Mouse (Mus musculus): ENCODE data around the gene Cdx2.

Cdx2 gene

DNA sequence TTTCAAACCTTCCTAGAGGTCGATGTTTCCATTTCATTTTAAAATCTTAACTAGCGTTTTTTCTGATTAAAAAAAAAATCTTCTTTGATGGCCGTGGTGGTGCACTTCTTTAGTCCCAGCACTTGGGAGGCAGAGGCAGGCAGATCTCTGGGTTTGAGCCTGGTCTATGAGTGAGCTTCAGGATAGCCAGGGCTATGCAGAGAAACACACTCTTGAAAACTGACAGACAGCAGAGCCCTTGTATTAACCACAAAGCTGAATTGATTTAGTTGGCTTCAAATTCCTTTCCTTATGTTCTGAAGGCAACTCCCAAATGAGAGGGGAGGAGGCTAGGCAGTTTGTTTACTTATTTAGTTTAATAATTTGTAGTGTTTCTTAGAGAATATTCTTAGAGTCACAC lies 31.3 kb downstream of the Cdx2 start:
- ChIA-PET POLR2A (no interaction called here), CTCF (interaction anchor here in 3 of 4 experiments (0.6 to 5.2 kb wide), 5 partner anchors 16 to 327 kb away, joined by 3 to 35 read pairs (median 4); partner anchors contain the start of gene Gtf3a (in 1 of the 3))

DNA sequence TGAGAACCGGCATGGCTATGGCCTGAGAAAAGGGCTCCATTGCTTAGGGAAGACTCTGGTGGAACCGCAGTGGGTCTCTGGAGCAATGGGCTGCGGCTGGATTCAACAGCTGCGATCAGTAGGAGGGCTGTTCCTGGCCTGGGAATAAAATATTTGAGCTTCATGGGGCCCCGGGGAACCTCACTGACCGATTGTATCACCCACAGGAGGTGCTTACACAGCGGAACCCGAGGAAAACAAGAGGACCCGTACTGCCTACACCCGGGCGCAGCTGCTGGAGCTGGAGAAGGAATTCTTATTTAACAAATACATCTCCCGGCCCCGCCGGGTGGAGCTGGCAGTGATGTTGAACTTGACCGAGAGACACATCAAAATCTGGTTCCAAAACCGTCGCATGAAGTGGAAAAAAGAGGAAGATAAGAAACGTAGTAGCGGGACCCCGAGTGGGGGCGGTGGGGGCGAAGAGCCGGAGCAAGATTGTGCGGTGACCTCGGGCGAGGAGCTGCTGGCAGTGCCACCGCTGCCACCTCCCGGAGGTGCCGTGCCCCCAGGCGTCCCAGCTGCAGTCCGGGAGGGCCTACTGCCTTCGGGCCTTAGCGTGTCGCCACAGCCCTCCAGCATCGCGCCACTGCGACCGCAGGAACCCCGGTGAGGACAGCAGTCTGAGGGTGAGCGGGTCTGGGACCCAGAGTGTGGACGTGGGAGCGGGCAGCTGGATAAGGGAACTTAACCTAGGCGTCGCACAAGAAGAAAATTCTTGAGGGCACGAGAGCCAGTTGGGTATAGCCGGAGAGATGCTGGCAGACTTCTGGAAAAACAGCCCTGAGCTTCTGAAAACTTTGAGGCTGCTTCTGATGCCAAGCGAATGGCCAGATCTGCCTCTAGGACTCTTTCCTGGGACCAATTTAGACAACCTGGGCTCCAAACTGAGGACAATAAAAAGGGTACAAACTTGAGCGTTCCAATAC lies 32.6 kb downstream of the Cdx2 start:
- ChIA-PET CTCF (interaction anchor here in 3 of 4 experiments (0.6 to 5.2 kb wide), 11 partner anchors 17 to 599 kb away, joined by 3 to 35 read pairs (median 4); no protein-coding TSS in a partner anchor), POLR2A (interaction anchor here in 2 of 4 experiments (0.9 to 2.7 kb wide), 5 partner anchors 13 to 32 kb away, joined by 3 to 8 read pairs (median 5); partner anchors contain the start of gene Cdx2 (in 1 of the 2))

DNA sequence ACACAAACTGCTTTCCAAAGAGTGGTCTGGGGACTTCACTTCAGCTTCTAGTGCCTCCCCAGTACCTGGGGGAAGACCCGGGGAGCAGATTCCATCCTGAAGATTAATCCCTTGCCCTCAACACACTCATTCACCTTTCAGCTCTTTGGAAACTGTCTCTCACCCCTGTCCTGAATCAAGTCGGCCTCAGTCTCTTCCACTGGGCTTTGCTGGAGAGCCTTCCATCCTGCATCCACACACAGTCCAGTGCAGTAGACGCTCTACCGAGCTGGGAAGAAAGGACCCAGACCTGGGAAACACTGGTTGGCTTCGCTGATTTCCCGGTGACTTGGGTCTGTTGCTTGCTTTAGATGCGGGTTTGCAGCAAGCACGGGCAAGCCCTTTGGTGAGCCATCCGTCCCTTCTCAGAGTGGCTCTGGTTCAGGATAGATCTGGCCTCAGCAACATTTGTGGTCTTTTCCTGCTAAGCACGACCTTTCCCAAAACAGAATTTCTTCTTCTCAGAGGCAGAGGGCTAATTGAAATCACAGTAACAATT lies 34.2 kb downstream of the Cdx2 start:
- POLR2A ChIA-PET: interaction anchor here in 1 of 4 experiments (1.2 to 2.7 kb wide), 4 partner anchors 15 to 28 kb away, joined by 4 to 8 read pairs (median 6); no protein-coding TSS in a partner anchor
- CTCF ChIA-PET: interaction anchor here (0.6 to 1.6 kb wide), 8 partner anchors 26 to 358 kb away, joined by 3 to 8 read pairs (median 4); no protein-coding TSS in a partner anchor

DNA sequence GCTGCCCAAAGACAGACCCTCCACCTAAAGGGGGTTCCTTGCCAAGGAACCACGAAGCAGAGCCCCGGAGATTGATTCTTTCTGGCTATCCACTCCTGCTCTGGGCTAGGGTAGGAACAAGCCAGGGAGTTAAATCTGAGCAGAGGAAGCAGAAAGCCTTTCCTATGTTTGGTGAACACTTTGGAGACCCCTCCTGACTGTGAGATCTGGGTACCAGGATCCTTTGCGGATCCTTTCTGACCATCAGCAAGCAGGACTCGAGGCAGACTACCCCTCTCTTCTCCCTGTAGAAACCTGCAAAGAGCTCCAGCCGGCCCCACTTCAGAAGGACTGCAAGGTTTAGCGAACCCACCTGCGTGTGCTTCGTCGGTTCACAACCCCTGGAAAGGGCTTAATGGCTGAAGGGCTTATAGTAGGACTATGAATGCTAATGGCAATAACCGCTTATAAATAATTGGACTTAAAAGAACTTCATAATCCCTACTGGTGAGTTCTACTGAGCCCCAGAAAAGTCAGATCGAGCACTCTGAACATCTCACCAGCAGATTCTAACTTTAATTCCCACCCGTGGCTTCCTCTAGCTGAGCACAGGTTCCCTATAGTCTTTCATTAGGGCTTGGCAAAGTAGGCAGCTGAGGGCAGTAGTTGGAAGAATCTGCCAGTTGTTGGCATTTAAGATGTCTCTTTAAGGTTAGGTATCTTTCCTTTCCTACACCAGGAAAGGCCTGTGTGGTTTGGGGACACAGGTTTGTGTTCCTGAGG lies 34.8 kb downstream of the Cdx2 start:
- POLR2A ChIA-PET: interaction anchor here in 2 of 4 experiments (0.5 to 2.7 kb wide), 4 partner anchors 14 to 87 kb away, joined by 3 to 8 read pairs (median 4); no protein-coding TSS in a partner anchor
- CTCF ChIA-PET: interaction anchor here (0.6 to 1.6 kb wide), 6 partner anchors 27 to 357 kb away, joined by 3 to 6 read pairs (median 4); no protein-coding TSS in a partner anchor

GRCm38 (mm10) chr5:147270673-147271655 lies 36.1 kb downstream of the Cdx2 start:
- POLR2A ChIA-PET: interaction anchor here (0.6 to 2.7 kb wide), 8 partner anchors 12 to 355 kb away, joined by 3 to 8 read pairs (median 4); no protein-coding TSS in a partner anchor
- CTCF ChIA-PET: interaction anchor here (0.6 to 2.4 kb wide), 11 partner anchors 17 to 1524 kb away, joined by 3 to 11 read pairs (median 6); no protein-coding TSS in a partner anchor

DNA sequence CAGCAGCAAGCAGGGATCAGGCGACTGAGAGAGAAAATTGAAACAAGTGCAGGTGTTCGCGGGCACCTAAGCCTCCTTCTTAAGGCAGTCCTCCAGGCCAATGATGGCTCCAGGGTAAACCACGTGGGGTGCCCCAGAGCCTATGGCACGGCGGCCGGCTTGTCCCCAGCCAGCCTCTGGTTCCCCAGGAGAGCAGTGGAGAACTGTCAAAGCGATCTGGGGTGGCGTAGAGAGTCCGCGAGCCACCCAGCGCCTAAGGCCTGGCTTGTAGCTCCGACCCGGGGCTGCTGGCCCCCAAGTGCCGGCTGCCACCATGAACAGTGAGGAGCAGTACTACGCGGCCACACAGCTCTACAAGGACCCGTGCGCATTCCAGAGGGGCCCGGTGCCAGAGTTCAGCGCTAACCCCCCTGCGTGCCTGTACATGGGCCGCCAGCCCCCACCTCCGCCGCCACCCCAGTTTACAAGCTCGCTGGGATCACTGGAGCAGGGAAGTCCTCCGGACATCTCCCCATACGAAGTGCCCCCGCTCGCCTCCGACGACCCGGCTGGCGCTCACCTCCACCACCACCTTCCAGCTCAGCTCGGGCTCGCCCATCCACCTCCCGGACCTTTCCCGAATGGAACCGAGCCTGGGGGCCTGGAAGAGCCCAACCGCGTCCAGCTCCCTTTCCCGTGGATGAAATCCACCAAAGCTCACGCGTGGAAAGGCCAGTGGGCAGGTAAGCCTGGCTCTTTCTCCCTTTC lies 37.0 kb downstream of the Cdx2 start, which contains the start of gene Pdx1:
Gene Pdx1, plus strand, starts transcription at position 34 of the 747 bp plus-strand sequence.
- ChIA-PET POLR2A (interaction anchor here in 1 of 4 experiments (0.6 kb wide), 1 partner anchor 248 kb away, joined by 3 read pairs; no protein-coding TSS in a partner anchor), CTCF (interaction anchor here in 3 of 4 experiments (0.6 to 2.4 kb wide), 9 partner anchors 11 to 1525 kb away, joined by 3 to 11 read pairs (median 3); no protein-coding TSS in a partner anchor)

DNA sequence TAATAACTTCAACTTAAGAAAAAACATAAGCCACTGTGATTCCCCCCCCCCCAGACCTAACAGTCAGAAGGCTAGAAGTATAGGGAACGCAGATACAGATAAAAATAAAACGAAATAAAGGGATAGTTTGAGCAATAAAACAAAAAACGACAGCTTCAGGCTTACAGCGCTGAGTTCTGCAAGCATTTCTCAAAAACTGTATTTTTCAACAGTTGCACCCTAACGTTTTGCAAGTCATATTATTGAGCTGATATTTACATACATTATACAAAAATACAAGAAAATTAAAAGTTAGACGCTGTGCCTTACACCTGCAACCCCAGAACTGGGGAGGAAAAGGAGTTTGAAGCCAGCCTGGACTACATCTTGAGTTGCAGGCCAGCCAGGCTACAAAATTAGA lies 37.7 kb downstream of the Cdx2 start:
- ChIA-PET CTCF (interaction anchor here in 2 of 4 experiments (0.6 to 2.4 kb wide), 7 partner anchors 10 to 50 kb away, joined by 3 to 11 read pairs (median 4); no protein-coding TSS in a partner anchor), POLR2A (no interaction called here)

DNA sequence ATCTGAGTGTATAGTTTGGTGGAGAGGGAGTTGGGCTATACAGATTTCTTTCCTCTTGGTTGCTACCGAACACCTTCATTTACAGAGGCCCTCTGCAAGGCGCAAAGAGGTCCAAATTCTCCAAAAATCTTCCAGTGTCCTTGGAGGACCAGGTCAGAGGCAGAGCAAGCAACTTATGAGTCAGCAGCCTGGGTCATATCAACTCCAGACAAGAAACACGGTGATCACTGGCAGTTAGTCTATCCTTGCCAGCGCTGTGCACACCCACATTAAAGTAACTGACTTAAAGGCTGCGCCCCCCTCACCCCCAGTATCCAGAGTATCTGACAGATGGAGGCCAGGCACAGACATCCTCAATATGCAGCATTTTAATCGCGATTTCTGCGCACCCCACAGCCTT lies 38.3 kb downstream of the Cdx2 start:
- POLR2A ChIA-PET: interaction anchor here in 1 of 4 experiments (0.6 kb wide), 1 partner anchor 57 kb away, joined by 4 read pairs; no protein-coding TSS in a partner anchor
- CTCF ChIA-PET: interaction anchor here in 1 of 4 experiments (2.4 kb wide), 1 partner anchor 25 kb away, joined by 11 read pairs; no protein-coding TSS in a partner anchor

DNA sequence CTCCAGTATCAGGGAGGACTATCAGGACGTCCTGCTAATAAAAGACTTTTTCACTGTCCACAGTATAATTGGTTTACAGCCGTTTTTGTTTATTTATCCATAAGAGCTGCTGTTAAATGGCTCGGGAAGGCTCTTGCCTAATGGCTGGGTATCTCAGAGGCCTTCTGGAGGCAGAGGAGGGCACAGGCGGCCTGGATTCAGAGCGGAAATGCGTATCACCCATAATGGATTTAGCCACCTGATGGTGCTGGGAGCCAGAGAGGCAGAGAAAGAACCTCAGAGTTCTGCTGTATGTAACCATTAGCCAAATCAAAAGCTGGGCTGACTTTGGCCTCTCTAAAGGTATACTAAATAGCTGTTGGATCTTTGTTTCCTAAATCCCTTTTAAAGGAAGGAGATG lies 39.6 kb downstream of the Cdx2 start:
- ChIA-PET CTCF (interaction anchor here in 3 of 4 experiments (0.6 to 1.0 kb wide), 4 partner anchors 11 to 623 kb away, joined by 3 read pairs; no protein-coding TSS in a partner anchor), POLR2A (interaction anchor here in 1 of 4 experiments (0.7 kb wide), 1 partner anchor 107 kb away, joined by 4 read pairs; no protein-coding TSS in a partner anchor)

- ChIA-PET CTCF (interaction anchor here in 2 of 4 experiments (0.6 to 2.2 kb wide), 2 partner anchors 30 to 145 kb away, joined by 3 to 6 read pairs; no protein-coding TSS in a partner anchor), POLR2A (no interaction called here)
These were observed 43.1 kb downstream of the Cdx2 start for GRCm38 (mm10) chr5:147263945-147264344.

GRCm38 (mm10) chr5:147261899-147262541 lies 45.0 kb downstream of the Cdx2 start:
- ChIA-PET POLR2A (interaction anchor here in 2 of 4 experiments (0.7 to 1.5 kb wide), 2 partner anchors 31 to 148 kb away, joined by 3 to 5 read pairs; no protein-coding TSS in a partner anchor), CTCF (interaction anchor here in 1 of 4 experiments (0.8 kb wide), 1 partner anchor 35 kb away, joined by 4 read pairs; no protein-coding TSS in a partner anchor)

DNA sequence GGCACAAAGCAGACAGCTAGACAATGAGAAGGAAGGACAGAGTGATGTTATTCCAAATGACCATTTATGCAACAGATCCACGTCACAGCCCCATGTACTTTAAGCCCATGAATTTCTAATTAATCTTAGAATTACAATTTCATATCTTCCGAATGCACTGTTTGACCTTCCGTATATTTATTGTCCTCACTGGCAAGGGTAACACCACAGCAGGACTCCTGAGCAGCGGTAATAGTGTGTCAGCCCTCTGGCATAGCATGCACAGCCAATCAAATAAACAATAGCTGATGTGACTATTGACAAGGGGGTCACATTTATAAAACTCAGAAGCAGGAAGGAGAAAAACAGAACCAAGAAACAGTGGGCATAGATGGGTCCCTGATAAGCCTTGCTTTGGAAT lies 46.3 kb downstream of the Cdx2 start:
- ChIA-PET POLR2A (interaction anchor here in 2 of 4 experiments (0.6 to 1.5 kb wide), 2 partner anchors 33 to 320 kb away, joined by 3 to 5 read pairs; no protein-coding TSS in a partner anchor), CTCF (interaction anchor here in 3 of 4 experiments (0.6 to 0.8 kb wide), 5 partner anchors 9 to 920 kb away, joined by 3 to 5 read pairs (median 3); no protein-coding TSS in a partner anchor)

DNA sequence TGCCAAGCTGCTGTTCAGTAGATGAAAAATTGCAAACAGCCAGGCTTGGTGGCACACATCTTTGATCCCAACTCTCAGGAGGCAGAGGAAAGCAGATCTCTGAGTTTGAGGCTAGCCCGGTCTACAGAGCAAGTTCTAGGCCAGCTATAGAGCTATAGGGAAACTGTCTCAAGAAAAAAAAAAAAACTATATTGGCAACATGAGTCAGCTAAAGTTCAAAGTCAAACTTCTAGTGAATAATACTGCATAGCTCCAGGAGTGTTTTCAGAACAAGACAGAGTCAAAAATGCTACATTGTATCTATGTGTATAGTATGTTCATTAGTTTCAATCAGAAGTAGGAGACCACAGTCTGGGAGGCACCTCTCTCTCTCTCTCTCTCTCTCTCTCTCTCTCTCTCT lies 46.9 kb downstream of the Cdx2 start:
- POLR2A ChIA-PET: interaction anchor here in 2 of 4 experiments (0.5 to 0.6 kb wide), 2 partner anchors 320 to 459 kb away, joined by 3 to 5 read pairs; no protein-coding TSS in a partner anchor

More for the DNA sequence above, 46.9 kb downstream of the Cdx2 start:
- CTCF ChIA-PET: interaction anchor here in 2 of 4 experiments (0.6 to 0.7 kb wide), 2 partner anchors 16 to 344 kb away, joined by 3 read pairs; no protein-coding TSS in a partner anchor
